In genomic region chr3:86976546-86976945, GRCm38 (mm10) we compare ENCODE assay signal across 7 mouse cellular contexts. TPM values are rescaled to one million over a fixed set of nuclear protein-coding genes. Genes with fewer than 3 reads are reported as not detected.
DNase-seq lines count a peak whose midpoint lies in the region; ATAC-seq and TF ChIP-seq lines count a peak whose summit lies in the region.

No protein-coding gene starts in this region.

- no peaks in the 10 kb centered on the region for H3K27me3 ChIP-seq in lung, postnatal 0 days (replicated peaks; ENCODE audit: insufficient read depth, low read length)

- H3K4me2 ChIP-seq in lung, postnatal 0 days (replicated peaks; ENCODE audit: low read depth, low read length), result no peak overlapping the region

- in situ Hi-C loops in ES-E14 (cut with MboI; ENCODE audit: low sequenced_read_pairs in 2 of 2, unreplicated experiment in 2 of 2), result loop anchor here in 1 of 2 experiments (5.0 kb wide), 1 partner anchor 184 kb away; no protein-coding TSS in a partner anchor

- H3K9ac ChIP-seq in ES-E14 (ENCODE audit: insufficient read depth, low read depth, low read length, poor library complexity, severe bottlenecking), result no peak overlapping the region
- H3K9ac ChIP-seq in lung, postnatal 0 days (replicated peaks; ENCODE audit: low read depth), result no peak overlapping the region

- H3K27ac ChIP-seq in ES-E14 (ENCODE audit: insufficient read depth, low read depth, low read length, poor library complexity, severe bottlenecking), result no peak overlapping the region
- no peak overlapping the region for H3K27ac ChIP-seq in lung, postnatal 0 days (ENCODE audit: low read length)

- DNase-seq in A20 (ENCODE audit: low read depth, low spot score), result peak; percentile 77
- peak; percentile 75 for DNase-seq in ES-E14 (ENCODE audit: low read depth, low spot score)
- peak; percentile 82 for DNase-seq in cerebellum, adult 8-10 months
- peak; percentile 49 to 96 for DNase-seq in frontal cortex, adult 2 months (ENCODE audit: extremely low spot score in 1 of 2, low spot score in 1 of 2)
- DNase-seq in kidney, postnatal 4 days, result peak; percentile 37 to 51
- peak; percentile 71 for DNase-seq in lung, postnatal 0 days (ENCODE audit: low spot score)
- DNase-seq in retina, postnatal 1 day, result peak; percentile 85

- WGBS in lung, postnatal 0 days, result 12% methylated on average over 8 of the region's 8 CpGs

- peak; percentile 88 for TF ChIP-seq CTCF in lung, postnatal 0 days (IDR thresholded peaks at IDR 0.05)

- H3K4me3 ChIP-seq in ES-E14 (ENCODE audit: insufficient read depth in 1 of 2, low read depth in 1 of 2, low read length in 2 of 2, poor library complexity in 1 of 2, severe bottlenecking in 1 of 2), result no peak overlapping the region
- no peak overlapping the region for H3K4me3 ChIP-seq in lung, postnatal 0 days (ENCODE audit: low read depth, low read length)

- ATAC-seq in lung, postnatal 0 days, result no peak

- H3K4me1 ChIP-seq in ES-E14 (ENCODE audit: control insufficient read depth in 2 of 2, insufficient read depth in 2 of 2, low read length in 2 of 2, poor library complexity in 1 of 2), result no peaks in the 10 kb centered on the region
- H3K4me1 ChIP-seq in lung, postnatal 0 days (ENCODE audit: insufficient read depth, low read depth, low read length), result no peaks in the 10 kb centered on the region

- H3K36me3 ChIP-seq in ES-E14 (ENCODE audit: control insufficient read depth, insufficient read depth, low read length, poor library complexity, severe bottlenecking), result no peaks in the 10 kb centered on the region
- H3K36me3 ChIP-seq in lung, postnatal 0 days (ENCODE audit: insufficient read depth, low read length), result no peaks in the 10 kb centered on the region

- no peaks in the 10 kb centered on the region for H3K9me3 ChIP-seq in ES-E14 (ENCODE audit: control insufficient read depth, insufficient read depth, low read depth, low read length)
- no peaks in the 10 kb centered on the region for H3K9me3 ChIP-seq in lung, postnatal 0 days (ENCODE audit: low read length)

- TF ChIP-seq EP300 in lung, postnatal 0 days (IDR thresholded peaks at IDR 0.05), result no peak

TF ChIP-seq in ES-E14, 5 proteins besides CTCF, POLR2A, EP300 and RAD21:
- peak; percentile 97 for TF ChIP-seq ZC3H11A (IDR thresholded peaks at IDR 0.05; ENCODE audit: borderline replicate concordance, low read depth, low read length)
- no peak for TF ChIP-seq MAFK (IDR thresholded peaks at IDR 0.05; ENCODE audit: insufficient read depth, low read depth, low read length)

RNA-seq across cellular contexts. Expression of gene Cd1d1, which starts 22.7 kb away (rescaled TPM):
- total RNA-seq in ES-E14 (2012; rRNA removed), result 12.3 and 12.4 TPM in 2 replicates
- polyA plus RNA-seq in frontal cortex, adult 2 months (2012; rRNA removed), result 7.3 and 10.5 TPM in 2 replicates
- polyA plus RNA-seq in lung, postnatal 0 days (2015; fragmentation: Nextera tagmentation; extraction: Ambion mirVana), result 20.0 and 25.1 TPM in 2 replicates

RNA-seq across cellular contexts. Expression of gene Dclk2, which starts 55.9 kb away (rescaled TPM):
- 13.6 and 21.1 TPM in 2 replicates for total RNA-seq in ES-E14 (2012; rRNA removed)
- polyA plus RNA-seq in frontal cortex, adult 2 months (2012; rRNA removed), result 104 and 108 TPM in 2 replicates
- 1.6 and 2.1 TPM in 2 replicates for polyA plus RNA-seq in lung, postnatal 0 days (2015; fragmentation: Nextera tagmentation; extraction: Ambion mirVana)

Comparison
In these comparisons a context has a peak if more than half of its experiments do, and no peak if none do; other contexts are left out.
1. RNA of gene Dclk2, which starts 55.9 kb away (polyA plus RNA-seq): 104 to 108 TPM in frontal cortex, adult 2 months; 1.6 to 2.1 TPM in lung, postnatal 0 days; every median in the first group is over 10 times any median in the second.
2. Peak in every context shown above with its lines, with median percentiles within 50 percentile points of each other: DNase-seq.